Mouse (Mus musculus) WW6 (cell line): Measurements from ENCODE around the gene Zfp345.
"Not testable (repeated sequence)": the region's sequence is repeated elsewhere in the genome, so short reads cannot be mapped to it uniquely, and the experiment has no call there.

ENCODE experiments used
- DNase-seq: peaks from one replicate; pipeline ENCODE4 v3.0.0-alpha.2; 2013; ENCODE audit warnings: low read depth, low spot score

Zfp345 gene

GRCm38 (mm10) chr2:150484939-150485778, at the start of gene Zfp345:
TSS of gene Zfp345 (minus strand) at chr2:150485091.
- peak; percentile 65 for DNase-seq

DNA sequence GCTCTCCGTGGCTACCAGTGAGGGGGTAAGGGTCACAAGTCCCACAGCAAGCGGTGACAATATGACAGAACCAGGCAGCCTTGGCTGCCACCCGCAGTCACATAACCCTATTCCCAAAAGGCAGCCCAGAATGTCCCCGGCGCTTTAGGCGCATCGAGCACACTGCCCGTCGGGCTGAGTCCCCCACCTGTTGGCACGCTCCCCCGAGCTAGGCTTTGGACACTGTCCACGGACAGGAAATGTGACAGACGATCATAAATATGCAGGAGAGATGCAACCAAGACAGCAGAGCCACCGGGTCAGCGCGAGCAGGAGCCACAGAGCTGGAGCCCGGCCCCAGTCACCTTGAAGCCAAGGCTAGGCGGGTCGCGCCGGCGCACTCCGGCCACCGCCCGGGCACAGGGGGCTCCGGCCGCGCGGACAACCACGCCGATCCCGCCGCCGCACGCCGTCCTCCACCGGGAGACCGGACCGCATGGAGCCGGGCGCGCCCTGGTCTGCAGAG, 40.9 kb upstream of the Zfp345 start:
- no peak for DNase-seq

GRCm38 (mm10) chr2:150512837-150513236, 27.9 kb upstream of the Zfp345 start:
- DNase-seq: no peak

DNA sequence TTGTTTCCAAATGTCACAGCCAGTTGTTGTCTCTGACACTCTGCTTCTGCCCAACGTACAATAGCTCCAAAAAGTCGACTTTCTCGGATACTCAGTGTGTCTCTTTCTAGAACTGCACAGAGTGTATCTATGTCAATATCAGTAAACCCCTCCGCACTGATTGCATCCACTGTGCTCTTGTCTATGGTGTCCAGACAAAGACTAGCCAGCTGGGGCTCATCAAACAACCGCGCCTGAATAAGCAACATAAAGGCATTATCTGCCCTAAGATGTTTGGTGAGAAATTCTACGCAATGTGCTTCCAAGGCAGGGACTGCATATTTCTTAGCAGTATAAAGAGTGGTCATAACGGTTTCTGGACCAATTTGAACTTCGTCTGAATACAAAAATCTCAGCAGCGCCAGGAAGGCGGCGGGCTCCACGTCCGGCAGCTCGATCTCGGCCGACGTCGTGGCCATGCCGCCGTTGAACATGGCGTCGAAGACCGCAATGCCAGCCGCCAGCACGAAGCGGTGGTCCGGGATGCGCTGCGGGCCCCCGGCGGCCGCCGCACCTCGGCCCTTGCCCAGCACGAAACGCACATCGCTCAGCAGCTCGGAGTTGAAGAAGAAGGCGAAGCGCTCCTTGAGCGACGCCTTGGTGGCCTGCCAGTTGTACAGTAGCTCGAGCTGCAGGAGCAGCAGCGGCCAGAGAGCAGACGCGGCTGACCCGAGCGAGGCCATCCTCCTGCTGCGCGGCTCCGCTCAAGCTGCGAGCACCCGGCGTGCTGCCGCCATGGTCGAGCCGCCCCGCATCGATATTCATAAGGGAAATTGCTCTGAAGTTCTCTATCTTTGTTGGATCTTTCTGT, 15.5 kb upstream of the Zfp345 start:
- not testable (repeated sequence) for DNase-seq

- DNase-seq: no peak
These were observed 8.1 kb upstream of the Zfp345 start for GRCm38 (mm10) chr2:150493031-150493430.

DNA sequence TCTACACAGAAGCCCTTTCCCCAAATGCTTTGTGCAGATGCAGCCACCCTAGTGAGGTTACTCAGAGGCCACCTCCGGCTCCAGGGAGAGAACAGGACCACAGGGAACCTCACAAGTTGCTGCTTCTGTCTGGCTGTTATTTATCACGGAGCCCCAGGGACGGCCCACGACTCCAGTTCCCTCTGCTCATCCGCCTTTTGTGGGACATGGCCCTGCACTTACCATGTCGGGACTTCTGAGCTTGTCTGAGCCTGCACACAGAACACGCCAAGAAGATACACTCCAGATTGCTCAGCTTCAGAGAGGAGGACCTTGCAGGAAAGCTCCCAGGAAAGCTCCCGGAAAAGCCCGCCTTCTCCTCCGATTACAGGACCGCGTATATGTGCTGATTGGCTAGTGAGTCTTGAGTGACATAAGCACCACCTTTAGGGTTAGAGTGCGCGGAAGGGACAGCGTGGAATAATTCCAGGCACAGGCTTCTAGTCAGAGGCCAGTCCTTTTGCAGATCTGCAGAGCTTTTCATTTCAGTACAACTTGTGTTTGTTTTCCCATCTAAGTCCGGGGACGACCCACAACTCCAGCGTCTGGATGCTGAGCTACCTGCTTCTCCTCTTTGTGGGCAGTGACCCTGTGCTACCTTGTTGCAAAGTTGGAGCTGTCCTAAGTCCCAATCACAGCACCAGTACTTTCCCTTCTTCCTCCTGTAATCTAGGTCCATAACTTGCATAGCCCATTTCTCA, 33.5 kb downstream of the Zfp345 start, which contains the start of gene Zfp442:
Gene Zfp442, minus strand, starts transcription at position 307 of the 740 bp plus-strand sequence.
- DNase-seq: peak; percentile 4

DNA sequence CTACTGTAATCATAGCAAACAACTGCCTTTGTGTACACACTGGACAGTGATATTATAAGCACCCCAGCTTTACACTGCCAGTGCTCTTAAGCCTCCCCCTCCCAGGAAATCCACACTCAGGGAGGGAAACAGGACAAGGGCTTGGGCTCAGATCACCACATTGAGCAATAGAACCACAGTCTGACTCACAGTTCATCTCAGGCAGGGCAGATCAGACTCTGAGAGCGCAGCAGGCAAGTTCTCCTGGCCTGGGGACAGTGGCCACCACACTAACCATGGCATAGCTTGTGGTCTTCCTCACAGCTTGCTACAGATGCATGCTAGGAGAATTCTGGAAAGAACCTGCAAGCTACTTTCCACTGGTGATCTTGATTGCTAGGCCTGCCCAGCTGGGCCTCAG, 45.8 kb downstream of the Zfp345 start:
- DNase-seq: not testable (repeated sequence)
